Mouse (Mus musculus) neural tube, embryonic 13.5 days (tissue): ENCODE data around the gene Acaca. TPM values are rescaled to one million over a fixed set of nuclear protein-coding genes. Genes with fewer than 3 reads are reported as not detected.

ENCODE experiments used
- ATAC-seq: fragments of 200-750 bp; cut with Nextera tagmentation; 2 replicates; pipeline ENCODE4 v1.8.0; 2017; ENCODE audit warnings: low read depth, mild to moderate bottlenecking, moderate TSS enrichment, moderate library complexity
- H3K27ac ChIP-seq: fragments of 300-500 bp; sonication (generic); replicated peaks from 2 replicates; pipeline ENCODE4 v1.5.1; 2015; ENCODE audit warnings: moderate library complexity, mild to moderate bottlenecking, inconsistent platforms
- H3K27me3 ChIP-seq: fragments of 300-500 bp; sonication (generic); 2 replicates; pipeline ENCODE4 v1.6.1; 2015; ENCODE audit warnings: mild to moderate bottlenecking, inconsistent platforms
- H3K36me3 ChIP-seq: fragments of 300-500 bp; sonication (generic); 2 replicates; pipeline ENCODE4 v1.6.1; 2015; ENCODE audit warnings: mild to moderate bottlenecking, inconsistent platforms
- H3K4me1 ChIP-seq: fragments of 300-500 bp; sonication (generic); replicated peaks from 2 replicates; pipeline ENCODE4 v1.6.1; 2015; ENCODE audit warnings: inconsistent platforms
- H3K4me2 ChIP-seq: fragments of 300-500 bp; sonication (generic); 2 replicates; pipeline ENCODE4 v1.6.1; 2015; ENCODE audit warnings: inconsistent platforms, mild to moderate bottlenecking, moderate library complexity
- H3K4me3 ChIP-seq: fragments of 300-500 bp; sonication (generic); 2 replicates; pipeline ENCODE4 v1.5.1; 2015; ENCODE audit warnings: mild to moderate bottlenecking, inconsistent platforms
- H3K9ac ChIP-seq: fragments of 300-500 bp; sonication (generic); 2 replicates; pipeline ENCODE4 v1.6.1; 2015; ENCODE audit warnings: moderate library complexity, mild to moderate bottlenecking, inconsistent platforms
- H3K9me3 ChIP-seq: fragments of 300-500 bp; sonication (generic); 2 replicates; pipeline ENCODE4 v1.6.1; 2016; ENCODE audit warnings: inconsistent platforms
- WGBS: fragments of 180-500 bp; shearing (Covaris S2); methylation state at CpG from one replicate; pipeline ENCODE4 v1.1.7; 2015; 5-methylcytosine and 5-hydroxymethylcytosine counted together
- polyA plus RNA-seq: library from polyadenylated mRNA; unstranded; fragments of >200 nt; fragmentation: Nextera tagmentation; extraction: Ambion mirVana; gene quantifications from 2 replicates; pipeline ENCODE4 v1.2.1, GENCODE M21; 2015

Gene Acaca
- polyA plus RNA-seq, 1 experiment from 2014 or later, result 22.6 TPM

- H3K27me3 ChIP-seq, result no peaks in the 10 kb centered on the region
- no peaks in the 10 kb centered on the region for H3K9me3 ChIP-seq
- ATAC-seq, result no peak
- H3K9ac ChIP-seq, result no peak overlapping the region
- WGBS, result 100% methylated on average over 1 of the region's 1 CpGs
- H3K27ac ChIP-seq, result 0 out of 2 replicates have a peak overlapping the region, but pooled peaks have one; percentile 85
- peaks cover 46% of the 10 kb centered on the region for H3K4me1 ChIP-seq
- no peaks in the 10 kb centered on the region for H3K36me3 ChIP-seq
- no peak overlapping the region for H3K4me3 ChIP-seq
- H3K4me2 ChIP-seq, result no peak overlapping the region
Observed at GRCm38 (mm10) chr11:84351150-84351549, 221.7 kb downstream of the Acaca start.

- peaks cover 46% of the 10 kb centered on the region for H3K4me1 ChIP-seq
- no peak overlapping the region for H3K4me3 ChIP-seq
- no peaks in the 10 kb centered on the region for H3K9me3 ChIP-seq
- H3K9ac ChIP-seq, result no peak overlapping the region
- no peaks in the 10 kb centered on the region for H3K36me3 ChIP-seq
- no peak overlapping the region for H3K27ac ChIP-seq
- no peaks in the 10 kb centered on the region for H3K27me3 ChIP-seq
- H3K4me2 ChIP-seq, result no peak overlapping the region
- 61% methylated on average over 7 of the region's 7 CpGs for WGBS
- ATAC-seq, result no peak
Observed at GRCm38 (mm10) chr11:84353058-84353726, 223.7 kb downstream of the Acaca start.

DNA sequence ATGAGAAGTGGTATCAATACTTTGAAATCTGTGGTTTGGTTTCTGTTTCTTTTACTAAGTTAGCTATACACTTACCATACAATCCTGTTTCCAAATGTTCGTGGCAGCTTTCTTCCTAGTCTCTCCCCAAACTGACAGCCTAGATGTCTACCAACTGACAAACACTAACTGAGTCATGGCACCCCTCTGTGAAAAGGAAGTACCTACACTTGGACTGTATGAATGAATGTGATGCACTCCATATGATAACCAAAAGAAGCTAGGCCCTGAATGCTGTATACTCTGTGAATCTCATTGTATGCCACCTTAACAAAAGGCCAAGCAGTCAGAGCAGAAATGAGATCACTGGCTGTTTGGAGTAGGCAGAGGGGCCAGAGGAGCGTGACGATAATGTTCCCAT is 227.8 kb downstream of the Acaca start:
- 82% methylated on average over 3 of the region's 3 CpGs for WGBS
- no peaks in the 10 kb centered on the region for H3K27me3 ChIP-seq
- peak overlapping the region; percentile 2; the same call in 1 of the 2 replicates for H3K27ac ChIP-seq
- ATAC-seq, result no peak
- H3K4me1 ChIP-seq, result peaks cover 51% of the 10 kb centered on the region
- no peak overlapping the region for H3K4me2 ChIP-seq
- no peak overlapping the region for H3K4me3 ChIP-seq
- no peak overlapping the region for H3K9ac ChIP-seq
- no peaks in the 10 kb centered on the region for H3K36me3 ChIP-seq
- H3K9me3 ChIP-seq, result no peaks in the 10 kb centered on the region

DNA sequence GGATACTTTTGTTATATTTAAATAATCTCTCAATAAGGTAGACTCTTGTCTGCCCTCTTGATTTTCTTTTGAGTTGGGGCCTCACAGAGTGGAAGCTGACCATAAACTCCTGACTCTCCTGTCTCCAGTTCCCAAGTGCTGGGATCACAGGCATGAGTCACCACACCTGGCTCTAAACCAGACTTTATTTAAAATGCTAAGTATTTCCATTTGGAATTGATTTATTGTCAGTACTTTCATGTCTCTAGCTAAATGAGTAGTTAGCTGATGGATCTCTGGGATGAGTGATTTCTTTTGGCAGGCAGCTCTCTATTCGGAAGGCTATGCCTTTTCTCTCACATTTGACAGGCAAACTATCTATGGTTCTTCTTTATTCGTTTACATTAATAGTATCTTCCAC is 228.3 kb downstream of the Acaca start:
- no peak overlapping the region for H3K4me2 ChIP-seq
- H3K27ac ChIP-seq, result peak overlapping the region; percentile 59; the same call in 1 of the 2 replicates
- H3K27me3 ChIP-seq, result no peaks in the 10 kb centered on the region
- peaks cover 55% of the 10 kb centered on the region for H3K4me1 ChIP-seq
- 66% methylated on average over 2 of the region's 2 CpGs for WGBS
- H3K4me3 ChIP-seq, result no peak overlapping the region
- no peaks in the 10 kb centered on the region for H3K9me3 ChIP-seq
- H3K36me3 ChIP-seq, result no peaks in the 10 kb centered on the region
- H3K9ac ChIP-seq, result no peak overlapping the region
- no peak for ATAC-seq

DNA sequence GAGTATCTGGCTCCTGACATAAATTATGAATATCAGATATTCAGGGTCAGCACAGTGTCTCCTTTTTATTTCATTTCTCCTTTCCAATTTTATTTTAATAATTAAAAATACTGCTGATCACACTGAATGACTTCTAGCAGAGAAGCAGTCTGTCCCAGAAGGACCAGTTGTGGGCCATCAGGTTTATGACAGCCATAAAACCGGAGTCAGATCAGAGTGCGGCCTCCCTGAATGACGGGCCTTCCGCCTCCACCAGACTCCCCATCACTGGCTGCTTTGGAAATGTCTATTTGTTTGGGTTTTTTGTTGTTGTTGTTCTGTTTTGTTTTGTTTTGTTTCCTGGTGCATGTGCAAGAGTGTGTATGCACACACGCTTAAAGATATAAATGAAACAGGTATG is 232.1 kb downstream of the Acaca start:
- H3K4me2 ChIP-seq, result no peak overlapping the region
- no peaks in the 10 kb centered on the region for H3K9me3 ChIP-seq
- 36% methylated on average over 5 of the region's 5 CpGs for WGBS
- H3K27me3 ChIP-seq, result no peaks in the 10 kb centered on the region
- peaks cover 7% of the 10 kb centered on the region; the same call in 1 of the 2 replicates for H3K36me3 ChIP-seq
- peak overlapping the region; percentile 9; the same call in 1 of the 2 replicates for H3K9ac ChIP-seq
- H3K4me3 ChIP-seq, result no peak overlapping the region
- H3K27ac ChIP-seq, result peak overlapping the region; percentile 83
- ATAC-seq, result no peak
- H3K4me1 ChIP-seq, result peaks cover 50% of the 10 kb centered on the region

DNA sequence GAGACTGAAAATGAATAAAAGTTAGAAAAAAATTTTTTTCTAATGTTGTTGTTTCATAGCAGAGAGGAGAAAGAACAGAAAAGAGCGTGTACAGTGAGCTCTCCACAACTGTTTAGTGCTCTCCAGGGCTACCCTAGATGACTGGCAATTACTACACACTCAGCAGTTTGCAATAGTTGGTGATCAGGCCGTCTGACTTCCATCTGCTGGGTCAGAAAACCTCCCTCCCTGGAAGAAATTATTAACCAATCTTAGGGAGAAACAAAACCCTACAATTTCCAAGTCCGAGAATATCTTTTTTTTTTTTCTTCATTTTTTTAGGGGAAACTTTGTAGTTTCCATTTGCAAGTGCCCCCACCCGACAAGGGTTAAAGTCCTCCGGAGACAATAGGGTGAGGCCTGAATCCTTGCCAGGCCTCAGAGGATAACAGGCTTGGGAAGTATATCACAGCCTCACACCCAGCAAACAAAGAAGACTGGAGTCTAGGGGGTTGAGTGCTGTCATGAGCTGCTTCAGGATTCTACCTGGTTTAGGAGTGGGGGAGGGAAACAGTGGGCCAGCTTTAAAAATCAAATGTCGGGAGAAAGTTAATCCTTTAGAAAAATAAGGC is 233.3 kb downstream of the Acaca start:
- Histone ChIP-seq H3K9ac (peak overlapping the region; percentile 35), H3K27ac (peak overlapping the region; percentile 83), H3K4me1 (peaks cover 48% of the 10 kb centered on the region), H3K4me3 (no peak overlapping the region), H3K27me3 (no peaks in the 10 kb centered on the region), H3K36me3 (peaks cover 7% of the 10 kb centered on the region; the same call in 1 of the 2 replicates), H3K4me2 (no peak overlapping the region), H3K9me3 (no peaks in the 10 kb centered on the region)
- peak; percentile 69; the same call in 1 of the 2 replicates for ATAC-seq
- WGBS, result 24% methylated on average over 6 of the region's 6 CpGs

DNA sequence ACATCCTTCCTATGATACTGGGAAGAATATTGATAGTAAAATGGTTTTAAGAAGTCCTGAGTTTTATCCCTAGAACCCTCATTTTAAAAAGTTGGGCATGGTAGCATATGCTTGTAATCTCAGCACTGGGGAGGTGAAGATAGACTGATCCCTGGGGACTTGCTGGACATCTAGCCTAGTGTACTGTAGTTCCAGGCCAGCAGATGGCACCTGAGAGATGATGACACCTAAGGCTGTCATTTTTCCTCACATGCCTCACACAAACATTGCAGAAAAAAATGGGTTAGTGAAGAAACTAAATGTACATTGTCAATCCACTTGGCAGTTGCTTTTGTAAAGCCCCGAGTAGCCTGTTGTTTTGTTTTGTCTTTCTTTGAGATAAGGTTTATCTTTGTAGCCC is 235.8 kb downstream of the Acaca start:
- H3K4me3 ChIP-seq, result no peak overlapping the region
- H3K4me2 ChIP-seq, result no peak overlapping the region
- no peak overlapping the region for H3K9ac ChIP-seq
- H3K4me1 ChIP-seq, result peaks cover 33% of the 10 kb centered on the region
- H3K9me3 ChIP-seq, result no peaks in the 10 kb centered on the region
- peaks cover 7% of the 10 kb centered on the region; the same call in 1 of the 2 replicates for H3K36me3 ChIP-seq
- no peak for ATAC-seq
- 84% methylated on average over 1 of the region's 1 CpGs for WGBS
- H3K27ac ChIP-seq, result no peak overlapping the region
- H3K27me3 ChIP-seq, result no peaks in the 10 kb centered on the region

DNA sequence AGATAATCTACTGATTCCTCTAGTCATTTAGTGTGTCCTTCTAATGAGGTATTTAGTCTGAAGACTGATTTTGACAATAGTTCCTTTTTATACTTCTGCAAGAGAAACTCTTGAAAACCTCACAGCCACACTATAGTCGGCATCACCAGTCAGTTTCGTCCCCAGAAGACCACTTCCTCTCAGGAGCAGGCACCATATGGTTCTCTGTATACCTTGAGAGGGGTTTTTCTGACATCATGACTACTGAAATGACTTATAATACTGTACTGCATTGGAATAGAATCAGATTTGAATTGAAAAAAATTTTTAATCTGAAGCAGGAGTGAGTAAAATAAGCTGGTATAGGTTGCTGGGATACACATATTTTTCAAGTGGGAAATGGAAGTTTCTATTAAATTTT is 239.4 kb downstream of the Acaca start:
- Histone ChIP-seq H3K9ac (no peak overlapping the region), H3K27ac (no peak overlapping the region), H3K27me3 (no peaks in the 10 kb centered on the region), H3K4me1 (peaks cover 5% of the 10 kb centered on the region), H3K4me3 (no peak overlapping the region), H3K4me2 (no peak overlapping the region), H3K9me3 (no peaks in the 10 kb centered on the region), H3K36me3 (peaks cover 22% of the 10 kb centered on the region; the same call in 1 of the 2 replicates)
- no peak for ATAC-seq
- 81% methylated on average over 2 of the region's 2 CpGs for WGBS

DNA sequence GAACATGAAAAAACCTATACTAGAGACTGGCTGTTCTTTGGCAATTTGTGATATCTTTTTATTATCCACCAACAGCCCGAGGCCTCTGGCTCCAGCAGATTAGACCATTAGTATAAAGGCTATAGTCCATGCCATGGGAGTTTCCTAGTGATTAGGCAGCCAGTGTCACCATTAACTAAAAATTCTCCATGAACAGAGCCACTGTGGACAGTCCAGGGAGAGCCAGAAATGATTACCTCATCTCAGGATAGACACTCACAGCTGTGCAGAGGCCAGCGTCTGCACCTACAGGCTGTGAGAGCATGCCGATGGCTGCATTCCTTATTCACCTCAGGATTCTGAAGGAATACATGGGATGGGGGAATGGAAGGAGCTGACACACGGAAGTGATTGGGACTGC is 243.7 kb downstream of the Acaca start:
- Histone ChIP-seq H3K36me3 (peaks cover 18% of the 10 kb centered on the region; the same call in 1 of the 2 replicates), H3K9ac (no peak overlapping the region), H3K4me3 (no peak overlapping the region), H3K4me1 (peaks cover 26% of the 10 kb centered on the region), H3K4me2 (no peak overlapping the region), H3K9me3 (no peaks in the 10 kb centered on the region), H3K27ac (no peak overlapping the region), H3K27me3 (no peaks in the 10 kb centered on the region)
- 73% methylated on average over 4 of the region's 4 CpGs for WGBS
- ATAC-seq, result no peak

- peaks cover 26% of the 10 kb centered on the region for H3K4me1 ChIP-seq
- WGBS, result 35% methylated on average over 3 of the region's 3 CpGs
- H3K9me3 ChIP-seq, result no peaks in the 10 kb centered on the region
- H3K9ac ChIP-seq, result 0 out of 2 replicates have a peak overlapping the region, but pooled peaks have one; percentile 23
- peaks cover 18% of the 10 kb centered on the region; the same call in 1 of the 2 replicates for H3K36me3 ChIP-seq
- no peaks in the 10 kb centered on the region for H3K27me3 ChIP-seq
- no peak overlapping the region for H3K4me3 ChIP-seq
- ATAC-seq, result peak; percentile 56; the same call in 1 of the 2 replicates
- peak overlapping the region; percentile 87 for H3K27ac ChIP-seq
- no peak overlapping the region for H3K4me2 ChIP-seq
Observed at GRCm38 (mm10) chr11:84375951-84376496, 246.6 kb downstream of the Acaca start.

DNA sequence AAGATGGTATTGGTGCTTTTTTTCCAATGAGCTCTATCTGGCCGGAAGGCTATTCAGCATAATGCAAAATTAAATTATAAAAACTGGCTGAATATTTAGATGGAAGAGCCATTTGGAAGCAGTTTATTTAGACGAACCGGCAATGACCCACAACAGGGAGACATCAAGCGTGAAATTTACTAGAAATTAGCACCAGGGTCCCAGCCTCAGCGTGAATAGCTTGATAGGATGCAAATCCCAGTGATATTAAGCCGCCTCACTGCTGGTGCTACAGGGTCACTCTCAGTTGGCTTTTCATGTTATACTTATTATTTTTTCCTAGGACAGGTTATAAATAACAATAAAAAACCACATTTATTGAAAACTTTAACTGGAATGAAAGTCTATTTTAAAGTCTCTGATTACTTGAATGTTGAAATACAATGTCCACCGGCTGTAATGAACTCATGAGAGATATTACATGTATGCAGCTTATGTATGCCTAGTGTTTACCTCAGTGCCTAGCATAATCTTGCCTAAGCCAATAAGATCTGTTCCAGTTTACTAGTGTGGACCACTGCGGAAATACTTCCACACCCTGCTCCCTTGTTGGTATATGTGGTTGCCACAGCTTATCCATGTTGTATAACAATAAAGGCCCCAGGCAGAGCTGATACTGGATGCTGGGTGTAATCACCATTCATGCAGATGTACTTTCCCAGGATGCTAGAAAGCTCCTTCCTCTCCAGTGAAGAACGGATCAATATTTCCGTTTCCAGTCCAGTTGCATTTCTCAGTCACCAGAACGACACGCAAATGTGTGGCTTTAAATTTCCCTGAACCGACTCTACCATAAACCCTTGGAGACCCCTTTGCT is 247.3 kb downstream of the Acaca start:
- no peak overlapping the region for H3K9ac ChIP-seq
- ATAC-seq, result peak; percentile 81; the same call in 1 of the 2 replicates
- peak overlapping the region; percentile 87 for H3K27ac ChIP-seq
- H3K36me3 ChIP-seq, result peaks cover 18% of the 10 kb centered on the region; the same call in 1 of the 2 replicates
- WGBS, result 46% methylated on average over 13 of the region's 13 CpGs
- no peaks in the 10 kb centered on the region for H3K9me3 ChIP-seq
- H3K27me3 ChIP-seq, result no peaks in the 10 kb centered on the region
- no peak overlapping the region for H3K4me3 ChIP-seq
- H3K4me2 ChIP-seq, result no peak overlapping the region
- H3K4me1 ChIP-seq, result peaks cover 30% of the 10 kb centered on the region
